Mouse (Mus musculus) lung, embryonic 14.5 days (tissue): ENCODE measurements at regions not wholly inside any gene's neighbourhood (a gene's known extent, or its start where the extent isn't known, plus 50 kb on each side); places are given as distances from the start of the nearest gene placed in this dataset.

Experiments
- ATAC-seq: fragments of 200-750 bp; cut with Nextera tagmentation; 2 replicates; pipeline ENCODE4 v1.8.0; 2017; ENCODE audit warnings: mild to moderate bottlenecking, moderate TSS enrichment, moderate library complexity; ENCODE audit not compliant: insufficient read depth
- DNase-seq: peaks from one replicate; pipeline ENCODE4 v3.0.0-alpha.2; 2015
- H3K27ac ChIP-seq: fragments of 300-500 bp; sonication (generic); 2 replicates; pipeline ENCODE4 v1.5.1; 2014; ENCODE audit warnings: low read depth, mild to moderate bottlenecking, moderate library complexity
- H3K27me3 ChIP-seq: fragments of 300-500 bp; sonication (generic); 2 replicates; pipeline ENCODE4 v1.6.1; 2014; ENCODE audit warnings: low read length, control low read depth; ENCODE audit not compliant: insufficient read depth
- H3K36me3 ChIP-seq: fragments of 300-500 bp; sonication (generic); 2 replicates; pipeline ENCODE4 v1.6.1; 2014; ENCODE audit warnings: control low read depth; ENCODE audit not compliant: insufficient read depth
- H3K4me1 ChIP-seq: fragments of 300-500 bp; sonication (generic); 2 replicates; pipeline ENCODE4 v1.6.1; 2014; ENCODE audit warnings: antibody characterized with exemption, control low read depth; ENCODE audit not compliant: insufficient read depth
- H3K4me2 ChIP-seq: fragments of 300-500 bp; sonication (generic); 2 replicates; pipeline ENCODE4 v1.6.1; 2014; ENCODE audit warnings: mild to moderate bottlenecking
- H3K4me3 ChIP-seq: fragments of 300-500 bp; sonication (generic); 2 replicates; pipeline ENCODE4 v1.5.1; 2014; ENCODE audit warnings: low read depth, low read length
- H3K9ac ChIP-seq: fragments of 300-500 bp; sonication (generic); 2 replicates; pipeline ENCODE4 v1.6.1; 2014
- H3K9me3 ChIP-seq: fragments of 300-500 bp; sonication (generic); 2 replicates; pipeline ENCODE4 v1.6.1; 2016; ENCODE audit warnings: low read depth, low read length, control low read depth
- CTCF ChIP-seq: IDR thresholded peaks from 2 replicates; pipeline ENCODE4 v1.5.1; 2016; ENCODE audit warnings: antibody characterized with exemption, low read depth
- WGBS: fragments of 180-500 bp; shearing (Covaris S2); extraction: QIAGEN DNeasy Blood & Tissue Kit; methylation state at CpG from one replicate; pipeline ENCODE4 v1.1.7; 2014; 5-methylcytosine and 5-hydroxymethylcytosine counted together

- Histone ChIP-seq H3K4me1 (no peaks in the 10 kb centered on the region), H3K4me3 (no peak overlapping the region), H3K27me3 (no peaks in the 10 kb centered on the region), H3K4me2 (no peak overlapping the region), H3K9ac (no peak overlapping the region), H3K27ac (no peak overlapping the region), H3K9me3 (no peaks in the 10 kb centered on the region), H3K36me3 (no peaks in the 10 kb centered on the region)
- DNase-seq: no peak
- no peak for ATAC-seq
- no peak for TF ChIP-seq CTCF
- WGBS: 69% methylated on average over 6 of the region's 6 CpGs
Measured at GRCm38 (mm10) chr7:69581668-69582067, 784.9 kb downstream of the Nr2f2 start.

DNA sequence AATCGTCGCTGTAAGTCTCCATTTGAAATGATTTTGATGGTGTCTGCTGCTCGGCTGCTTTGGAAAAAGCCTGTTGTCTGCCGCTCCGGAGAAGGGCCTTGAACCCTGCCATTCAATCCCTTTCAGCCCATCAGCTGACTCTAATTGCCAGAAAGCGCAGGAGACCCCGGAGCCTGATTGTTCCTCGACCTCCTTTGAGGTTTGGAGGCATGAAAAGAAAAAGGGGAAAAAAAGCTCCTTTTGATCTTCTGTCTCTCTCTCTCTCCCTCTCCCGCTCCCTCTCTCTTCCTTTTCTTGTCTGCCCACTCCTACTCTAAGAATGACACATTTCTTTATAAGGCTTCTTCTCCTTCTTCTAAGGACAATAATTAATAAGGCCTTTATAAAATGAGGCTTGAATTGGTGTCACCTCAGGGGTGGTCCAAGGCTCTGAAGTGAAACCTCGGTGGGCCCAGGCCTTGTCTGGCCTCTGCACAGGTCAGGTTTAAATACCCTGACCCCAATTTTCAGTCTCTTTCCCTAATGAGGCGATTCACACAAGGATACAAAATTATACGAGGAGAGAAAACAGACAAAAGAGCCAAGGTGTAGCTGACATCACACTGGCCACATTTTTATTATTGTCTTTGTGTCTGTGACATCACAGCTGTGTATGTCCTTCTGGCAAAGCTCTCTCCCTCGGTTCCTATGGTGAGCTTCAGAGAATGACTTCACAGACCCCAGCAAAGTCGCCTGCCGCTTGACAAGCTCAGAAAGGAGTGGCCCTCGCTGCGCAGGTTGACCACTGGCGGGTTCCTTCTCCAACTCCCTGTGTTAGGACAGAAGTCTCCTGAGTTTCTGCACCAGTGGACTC is 787.4 kb downstream of the Nr2f2 start:
- DNase-seq (no peak), ATAC-seq (no peak)
- Histone ChIP-seq H3K9ac (no peak overlapping the region), H3K4me1 (no peaks in the 10 kb centered on the region), H3K36me3 (no peaks in the 10 kb centered on the region), H3K4me2 (no peak overlapping the region), H3K27me3 (no peaks in the 10 kb centered on the region), H3K27ac (no peak overlapping the region), H3K9me3 (no peaks in the 10 kb centered on the region), H3K4me3 (no peak overlapping the region)
- WGBS: 52% methylated on average over 18 of the region's 18 CpGs
- no peak for TF ChIP-seq CTCF

DNA sequence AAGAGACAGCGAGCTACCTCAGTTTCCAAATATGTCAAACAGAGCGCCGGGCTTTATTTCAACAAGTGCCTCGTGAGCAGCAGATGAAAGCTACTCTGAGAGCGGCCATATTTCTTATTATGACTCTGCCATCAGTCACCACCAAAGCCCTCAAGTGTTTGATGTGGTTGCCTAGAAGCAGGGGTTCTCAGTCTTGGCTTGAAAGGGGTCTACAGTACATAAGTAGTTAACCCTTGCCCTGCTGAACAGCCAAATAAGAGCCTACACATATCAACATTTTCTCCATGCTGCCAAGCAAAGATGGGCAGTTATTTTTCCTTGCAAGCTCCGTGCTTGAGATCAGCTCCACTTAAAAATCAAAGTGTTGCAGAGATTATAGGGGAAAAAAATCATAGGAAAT is 788.8 kb downstream of the Nr2f2 start:
- no peaks in the 10 kb centered on the region for H3K36me3 ChIP-seq
- no peak overlapping the region for H3K27ac ChIP-seq
- DNase-seq (peak; percentile 14), ATAC-seq (0 out of 2 replicates have a peak, but pooled peaks have one; percentile 31)
- no peaks in the 10 kb centered on the region for H3K27me3 ChIP-seq
- no peak overlapping the region for H3K4me3 ChIP-seq
- TF ChIP-seq CTCF: no peak
- H3K4me1 ChIP-seq: no peaks in the 10 kb centered on the region
- no peak overlapping the region for H3K4me2 ChIP-seq
- no peaks in the 10 kb centered on the region for H3K9me3 ChIP-seq
- no peak overlapping the region for H3K9ac ChIP-seq
- 50% methylated on average over 6 of the region's 6 CpGs for WGBS

- Histone ChIP-seq H3K4me3 (no peak overlapping the region), H3K4me1 (no peaks in the 10 kb centered on the region), H3K9ac (no peak overlapping the region), H3K9me3 (no peaks in the 10 kb centered on the region), H3K27me3 (no peaks in the 10 kb centered on the region), H3K27ac (no peak overlapping the region), H3K36me3 (no peaks in the 10 kb centered on the region), H3K4me2 (no peak overlapping the region)
- TF ChIP-seq CTCF: no peak
- DNase-seq (no peak), ATAC-seq (no peak)
- WGBS: 71% methylated on average over 6 of the region's 6 CpGs
Measured at GRCm38 (mm10) chr7:69576596-69576995, 789.9 kb downstream of the Nr2f2 start.

GRCm38 (mm10) chr7:69573730-69574129 is 792.8 kb downstream of the Nr2f2 start:
- ATAC-seq (no peak), DNase-seq (no peak)
- 72% methylated on average over 5 of the region's 5 CpGs for WGBS
- Histone ChIP-seq H3K27me3 (no peaks in the 10 kb centered on the region), H3K4me3 (no peak overlapping the region), H3K4me1 (no peaks in the 10 kb centered on the region), H3K27ac (no peak overlapping the region), H3K4me2 (no peak overlapping the region), H3K36me3 (no peaks in the 10 kb centered on the region), H3K9ac (no peak overlapping the region), H3K9me3 (no peaks in the 10 kb centered on the region)
- peak; percentile 16 for TF ChIP-seq CTCF

DNA sequence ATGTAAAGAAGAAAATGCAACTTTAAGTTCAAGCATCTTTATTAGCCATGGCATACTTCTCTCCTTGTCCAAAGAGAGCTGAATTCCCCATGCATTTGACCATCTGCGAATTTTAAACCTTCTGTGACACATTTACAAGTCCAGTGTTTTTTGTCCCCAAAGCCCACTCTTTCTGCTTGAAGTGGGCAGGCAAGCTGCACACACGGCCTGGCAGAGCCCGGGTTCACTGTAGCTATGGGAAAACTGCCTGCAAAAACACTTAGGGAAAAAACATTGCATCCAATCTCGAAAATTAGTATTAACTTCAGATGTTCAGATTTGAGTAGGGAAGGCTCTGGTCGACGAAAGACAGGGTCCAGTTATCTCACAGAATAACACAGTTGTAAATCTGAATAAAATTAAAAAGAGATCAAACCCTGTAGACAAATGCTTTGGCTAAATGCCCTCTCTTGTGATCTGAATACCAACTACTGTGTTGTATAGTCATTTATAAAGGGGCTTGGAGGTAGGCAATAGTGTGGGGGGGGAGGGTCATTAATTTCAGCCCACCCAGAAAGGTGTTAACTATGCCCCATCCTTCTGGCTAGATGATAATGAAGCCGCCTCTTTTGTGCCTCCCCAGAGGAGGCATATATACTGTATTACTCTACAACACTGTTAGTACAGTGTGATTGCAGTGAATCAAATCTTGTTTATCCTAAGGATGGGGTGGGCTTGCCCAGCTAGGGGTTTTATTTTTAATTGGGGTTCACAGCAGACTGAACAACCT is 793.7 kb downstream of the Nr2f2 start:
- Histone ChIP-seq H3K9me3 (no peaks in the 10 kb centered on the region), H3K4me3 (no peak overlapping the region), H3K36me3 (no peaks in the 10 kb centered on the region), H3K4me2 (no peak overlapping the region), H3K4me1 (no peaks in the 10 kb centered on the region), H3K27me3 (no peaks in the 10 kb centered on the region), H3K9ac (no peak overlapping the region), H3K27ac (no peak overlapping the region)
- no peak for TF ChIP-seq CTCF
- 70% methylated on average over 7 of the region's 7 CpGs for WGBS
- DNase-seq (no peak), ATAC-seq (no peak)

- DNase-seq: no peak
- no peaks in the 10 kb centered on the region for H3K27me3 ChIP-seq
- no peak for TF ChIP-seq CTCF
- WGBS: 77% methylated on average over 4 of the region's 4 CpGs
- no peaks in the 10 kb centered on the region for H3K4me1 ChIP-seq
- H3K4me2 ChIP-seq: no peak overlapping the region
- no peak overlapping the region for H3K9ac ChIP-seq
- no peaks in the 10 kb centered on the region for H3K36me3 ChIP-seq
- ATAC-seq: no peak
- H3K4me3 ChIP-seq: no peak overlapping the region
- no peaks in the 10 kb centered on the region for H3K9me3 ChIP-seq
- no peak overlapping the region for H3K27ac ChIP-seq
Measured at GRCm38 (mm10) chr7:69566949-69567348, 799.6 kb downstream of the Nr2f2 start.
